Mouse (Mus musculus): ENCODE results near the gene Oas1c. TPM values are rescaled to one million over a fixed set of nuclear protein-coding genes. Genes with fewer than 3 reads are reported as not detected.

The Oas1c gene
- total RNA-seq (2023; ENCODE audit: inconsistent age), result 10.8 to 15.9 TPM (median 12.5 TPM) in 4 replicates

GRCm38 (mm10) chr5:120811951-120812819, at the start of gene Oas1c:
Gene Oas1c, minus strand, starts transcription at chr5:120812514.

GRCm38 (mm10) chr5:120861121-120861520, 48.8 kb upstream of the Oas1c start, which contains the start of gene Oas1h:
Gene Oas1h, plus strand, starts transcription at chr5:120861421.

DNA sequence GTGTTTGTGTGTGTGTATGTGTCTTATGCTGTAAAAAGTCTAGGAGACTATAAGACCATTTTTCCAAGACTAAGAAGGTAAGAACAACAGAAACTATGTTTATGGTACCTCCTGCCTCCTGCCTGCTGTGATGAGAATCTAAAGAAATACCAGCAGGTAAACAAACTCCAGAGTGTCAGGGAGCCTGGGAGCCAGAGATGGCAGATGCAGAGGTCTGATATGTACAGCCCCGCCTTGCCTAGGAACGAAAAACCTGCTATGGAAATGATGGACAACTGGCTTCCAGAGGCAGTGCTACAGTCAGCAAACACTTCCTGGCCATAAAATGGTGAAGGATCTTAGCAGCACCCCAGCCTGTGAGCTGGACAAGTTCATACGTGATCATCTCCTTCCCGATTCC, 34.8 kb upstream of the Oas1c start, which contains the start of gene Oas1f:
Gene Oas1f, plus strand, starts transcription at position 301 of the 400 bp plus-strand sequence.

DNA sequence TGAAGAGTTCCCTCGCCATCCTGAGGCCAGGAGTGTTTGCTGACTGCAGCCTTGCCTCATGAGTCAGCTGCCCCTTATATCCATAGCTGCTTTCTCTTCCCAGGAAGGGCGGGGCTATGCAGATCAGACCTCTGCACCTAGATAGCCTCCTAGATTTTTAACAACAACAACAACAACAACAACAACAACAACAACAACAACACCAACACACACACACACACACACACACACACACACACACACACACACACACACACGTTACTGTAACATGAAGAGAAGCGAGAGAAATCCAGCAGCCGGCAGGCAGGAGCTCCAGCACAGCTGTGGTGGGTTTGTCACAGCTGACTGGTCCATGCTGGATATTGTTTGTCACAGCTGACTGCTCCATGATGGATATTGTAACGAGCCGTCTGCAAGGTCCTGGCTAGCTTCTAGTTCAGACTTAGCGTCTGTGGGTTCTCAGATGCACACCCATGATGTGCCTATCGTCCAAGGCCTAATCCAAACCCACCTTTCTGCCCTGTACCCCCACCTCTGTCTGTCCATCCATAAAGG, 16.8 kb downstream of the Oas1c start, which contains the start of gene Oas1e:
Gene Oas1e, minus strand, starts transcription at position 51 of the 555 bp plus-strand sequence.

DNA sequence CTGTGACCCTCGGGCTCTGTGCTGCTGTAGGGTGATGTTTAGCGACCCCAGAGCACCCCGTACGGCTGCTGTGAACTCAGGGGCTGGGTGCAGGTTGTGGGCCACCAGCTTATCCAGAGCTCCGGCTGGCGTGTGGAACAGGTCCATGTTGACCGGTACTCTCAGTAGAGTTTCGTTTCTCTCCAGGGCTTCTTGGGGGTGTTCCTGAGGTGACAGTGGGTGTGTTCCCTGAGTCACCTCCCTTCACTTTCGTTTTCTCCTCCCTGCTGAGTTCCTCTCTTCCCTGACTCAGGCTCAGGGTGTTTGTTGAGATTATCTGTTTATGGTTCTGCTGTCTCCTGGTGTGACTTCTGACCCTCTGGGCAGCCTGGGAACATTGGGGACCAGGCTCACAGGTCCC, 34.8 kb downstream of the Oas1c start, which contains the start of gene Oas3:
Gene Oas3, minus strand, starts transcription at position 184 of the 400 bp plus-strand sequence.

Other genes starting within 250 kb of the Oas1c start
- gene Tpcn1, start 223.8 kb downstream of the Oas1c start, total RNA-seq (2023; ENCODE audit: inconsistent age), result 40.8 to 46.2 TPM (median 43.3 TPM) in 4 replicates
- gene Iqcd, start 223.5 kb downstream of the Oas1c start, total RNA-seq (2023; ENCODE audit: inconsistent age), result 0.54 TPM in 1 of 4 replicates, not detected in the others
- gene Rita1, start 199.9 kb downstream of the Oas1c start, total RNA-seq (2023; ENCODE audit: inconsistent age), result 3.3 to 4.4 TPM (median 4.0 TPM) in 4 replicates
- gene Ddx54, start 199.8 kb downstream of the Oas1c start, total RNA-seq (2023; ENCODE audit: inconsistent age), result 169 to 181 TPM (median 174 TPM) in 4 replicates
- not detected in 4 replicates for gene Cfap73, start 178.3 kb downstream of the Oas1c start, total RNA-seq (2023; ENCODE audit: inconsistent age)
- gene Rasal1, start 163.7 kb downstream of the Oas1c start, total RNA-seq (2023; ENCODE audit: inconsistent age), result 39.5 to 56.3 TPM (median 51.7 TPM) in 4 replicates
- 226 to 261 TPM (median 233 TPM) in 4 replicates for gene Dtx1, start 100.6 kb downstream of the Oas1c start, total RNA-seq (2023; ENCODE audit: inconsistent age)
- gene Oas2, start 62.7 kb downstream of the Oas1c start, total RNA-seq (2023; ENCODE audit: inconsistent age), result 4.4 to 13.2 TPM (median 6.7 TPM) in 4 replicates
- gene Oas3, start 34.9 kb downstream of the Oas1c start, total RNA-seq (2023; ENCODE audit: inconsistent age), result 2.2 to 5.3 TPM (median 3.0 TPM) in 4 replicates
- 0.39 to 0.71 TPM (median 0.48 TPM) in 4 replicates for gene Oas1e, start 17.0 kb downstream of the Oas1c start, total RNA-seq (2023; ENCODE audit: inconsistent age)
- gene Oas1f, start 34.9 kb upstream of the Oas1c start, total RNA-seq (2023; ENCODE audit: inconsistent age), result not detected in 4 replicates
- gene Oas1h, start 48.9 kb upstream of the Oas1c start, total RNA-seq (2023; ENCODE audit: inconsistent age), result not detected in 4 replicates
- gene Oas1g, start 75.1 kb upstream of the Oas1c start, total RNA-seq (2023; ENCODE audit: inconsistent age), result not detected in 4 replicates
- gene Oas1a, start 95.0 kb upstream of the Oas1c start, total RNA-seq (2023; ENCODE audit: inconsistent age), result 2.1 to 5.6 TPM (median 3.4 TPM) in 4 replicates
- gene Oas1d, start 102.0 kb upstream of the Oas1c start, total RNA-seq (2023; ENCODE audit: inconsistent age), result not detected in 4 replicates
- not detected in 4 replicates for gene Rph3a, start 197.6 kb upstream of the Oas1c start, total RNA-seq (2023; ENCODE audit: inconsistent age)

Data from B cell, adult (primary cell).